Mouse (Mus musculus) B cell, adult 2 months (primary cell): ENCODE data around the gene Rasd1.

Experiments
- DNase-seq, 2 experiments: peaks; one replicate each; pipeline ENCODE4 v3.0.0; 2022

Rasd1 gene

GRCm38 (mm10) chr11:59964818-59965217 lies at the start of gene Rasd1:
TSS of gene Rasd1 (minus strand) at chr11:59964944.
- DNase-seq = peak; percentile 79 to 80

- DNase-seq = no peak
These were observed 46.8 kb upstream of the Rasd1 start for GRCm38 (mm10) chr11:60011516-60011915.

DNA sequence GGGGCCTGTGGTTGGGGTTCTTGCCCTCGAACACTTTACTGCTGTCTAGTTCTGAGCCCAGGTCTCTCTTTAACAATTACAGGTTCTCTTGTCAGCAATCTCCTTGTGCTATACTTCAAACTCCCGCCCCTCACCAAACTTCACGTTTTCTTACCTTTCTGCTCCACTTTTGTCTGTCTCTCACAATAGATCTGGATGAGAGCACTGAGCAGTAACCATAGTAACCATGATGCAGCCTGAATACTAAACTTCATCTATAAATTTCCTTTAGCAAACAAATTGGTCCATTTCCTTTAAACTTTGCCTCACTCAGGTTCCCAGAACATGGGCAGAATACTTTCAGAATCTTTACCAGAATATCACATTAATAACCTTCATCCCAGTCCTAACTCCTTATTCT lies 44.7 kb upstream of the Rasd1 start:
- no peak for DNase-seq

GRCm38 (mm10) chr11:60005866-60006265 lies 41.1 kb upstream of the Rasd1 start:
- DNase-seq = no peak

DNA sequence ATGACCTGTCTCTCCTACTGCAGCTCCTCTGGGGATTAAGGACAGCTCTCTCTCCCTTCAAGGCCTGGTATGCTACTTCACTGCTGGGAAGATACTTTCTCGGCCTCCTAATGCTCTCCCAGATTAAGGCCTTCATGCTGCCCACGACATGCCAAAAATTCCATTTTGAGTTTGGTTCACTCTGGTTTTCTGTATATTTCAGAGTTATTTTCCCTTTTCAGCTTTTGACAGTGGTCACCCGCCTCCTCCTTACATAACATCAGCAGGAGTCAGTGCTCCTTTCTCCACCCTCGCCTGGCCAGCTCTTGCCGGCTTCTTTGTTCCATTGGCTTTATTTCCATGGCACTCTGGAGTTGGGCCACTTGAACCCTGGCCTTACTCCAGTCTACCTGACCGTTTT lies 40.0 kb upstream of the Rasd1 start:
- DNase-seq = no peak

- no peak for DNase-seq
These were observed 39.1 kb upstream of the Rasd1 start for GRCm38 (mm10) chr11:60003811-60004210.

DNA sequence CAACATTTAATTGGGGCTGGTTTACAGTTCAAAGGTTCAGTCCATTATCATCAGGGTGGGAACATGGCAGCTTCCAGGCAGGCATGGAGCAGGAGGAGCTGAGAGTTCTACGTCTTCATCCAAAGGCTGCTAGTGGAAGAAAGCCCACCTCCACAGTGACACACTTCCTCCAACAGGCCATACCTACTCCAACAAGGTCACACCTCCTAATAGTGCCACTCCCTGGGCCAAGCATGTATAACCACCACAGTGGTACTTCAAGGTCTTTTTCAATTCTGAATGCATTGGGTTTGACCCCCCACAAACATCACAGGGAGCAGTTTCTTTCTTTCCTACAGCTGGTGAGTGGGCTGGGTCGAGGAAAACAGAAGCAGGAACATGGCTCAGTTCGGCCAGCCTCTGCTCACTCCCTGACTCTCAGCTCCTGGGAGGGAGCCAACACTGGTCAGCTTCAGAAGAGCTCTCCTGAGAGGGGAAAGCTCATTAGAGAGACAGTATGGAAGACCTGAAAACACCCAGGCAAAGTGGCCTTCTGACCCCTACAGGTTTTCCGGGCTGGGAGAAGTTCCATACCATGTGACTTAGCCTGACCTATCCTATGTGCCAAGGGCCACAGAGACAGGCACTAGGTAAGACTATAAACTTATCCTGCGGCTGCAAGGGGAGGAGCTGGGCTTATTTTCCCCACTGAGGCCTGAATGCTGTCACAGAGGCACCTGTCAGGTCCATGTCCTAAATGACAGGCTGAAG lies 36.7 kb upstream of the Rasd1 start:
- DNase-seq = no peak

DNA sequence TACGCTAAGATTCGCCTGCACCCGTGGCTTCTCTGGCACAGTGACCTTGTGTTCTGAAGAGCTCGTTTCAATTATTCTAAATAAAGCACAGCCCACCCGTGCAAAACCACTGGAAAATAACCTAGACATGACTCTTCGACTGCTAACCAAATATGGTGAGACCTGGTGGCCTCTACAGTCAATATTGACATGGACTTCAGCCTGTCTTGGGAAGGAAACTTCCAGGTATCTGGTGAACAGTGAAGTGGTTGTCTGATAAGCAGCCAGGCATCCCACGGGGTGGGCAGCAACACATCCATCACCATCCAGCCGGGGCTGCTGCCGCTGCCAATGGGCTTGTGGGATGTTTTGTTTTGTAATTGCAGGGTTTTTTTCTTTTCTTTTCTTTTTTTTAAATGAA lies 29.6 kb upstream of the Rasd1 start:
- DNase-seq = no peak

DNA sequence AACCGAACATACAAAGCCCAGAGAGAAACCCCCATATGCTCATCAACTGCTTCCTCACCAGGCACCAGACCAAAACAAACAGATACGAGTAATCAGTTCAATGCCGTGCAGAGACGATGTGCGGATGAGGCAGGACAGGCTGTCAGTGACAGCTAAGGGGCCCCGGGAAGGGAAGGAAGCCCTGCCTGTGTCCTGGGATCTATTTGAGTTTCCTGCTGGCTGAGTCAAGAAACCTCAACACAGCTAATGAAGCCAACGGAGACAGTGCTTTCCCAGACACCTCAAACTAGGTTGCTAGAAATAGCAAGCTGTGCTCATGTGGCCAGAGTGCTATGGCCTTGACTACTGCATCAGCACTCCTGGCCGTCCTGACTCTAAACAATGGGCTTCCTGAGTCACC lies 26.6 kb upstream of the Rasd1 start:
- no peak for DNase-seq

- DNase-seq = no peak
These were observed 24.7 kb upstream of the Rasd1 start for GRCm38 (mm10) chr11:59989406-59989805.

- DNase-seq = no peak
These were observed 13.1 kb upstream of the Rasd1 start for GRCm38 (mm10) chr11:59977831-59978230.

- DNase-seq = no peak
These were observed 10.5 kb upstream of the Rasd1 start for GRCm38 (mm10) chr11:59975241-59975640.

DNA sequence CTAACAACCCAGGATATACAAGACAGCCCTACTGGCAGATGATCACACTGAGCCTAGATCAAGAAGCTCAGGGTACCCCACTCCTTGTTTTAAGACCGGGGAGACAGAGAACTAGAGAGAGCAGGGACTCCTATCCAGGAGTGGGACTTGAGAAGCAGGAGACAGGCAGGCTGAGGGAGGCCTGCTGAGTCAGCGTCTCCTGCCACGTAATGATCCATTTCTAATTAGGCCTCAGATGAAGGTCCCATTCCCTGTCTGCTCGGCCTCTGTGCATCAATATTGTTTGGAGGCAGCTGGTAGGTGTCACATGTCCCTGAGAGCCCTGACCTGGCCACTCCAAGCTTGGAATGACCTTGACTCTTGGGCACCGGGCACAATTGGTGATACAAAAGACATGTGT lies 8.6 kb upstream of the Rasd1 start:
- DNase-seq = no peak

- DNase-seq = no peak
These were observed 6.9 kb upstream of the Rasd1 start for GRCm38 (mm10) chr11:59971691-59972090.

DNA sequence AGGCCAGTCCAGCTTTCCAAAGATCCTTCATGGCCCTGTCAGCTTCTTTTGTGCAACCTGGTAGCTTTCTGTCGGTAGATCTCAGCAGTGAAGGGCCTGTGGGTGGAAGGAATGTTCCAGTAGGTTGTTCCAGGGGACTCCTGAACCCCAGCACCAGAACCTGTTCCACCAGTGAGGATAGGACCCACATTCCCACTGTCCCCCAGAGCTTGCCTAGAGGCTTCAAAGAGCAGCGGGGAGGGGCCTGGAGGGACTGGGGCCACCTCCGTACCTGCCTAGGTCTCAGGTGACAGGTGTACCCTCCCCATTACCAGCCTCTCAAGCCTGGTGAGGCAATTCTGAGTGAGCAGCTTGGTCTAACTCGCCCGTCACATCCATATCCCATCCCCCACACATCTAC lies 6.0 kb upstream of the Rasd1 start:
- DNase-seq = no peak

- no peak for DNase-seq
These were observed 3.0 kb upstream of the Rasd1 start for GRCm38 (mm10) chr11:59967765-59968164.

DNA sequence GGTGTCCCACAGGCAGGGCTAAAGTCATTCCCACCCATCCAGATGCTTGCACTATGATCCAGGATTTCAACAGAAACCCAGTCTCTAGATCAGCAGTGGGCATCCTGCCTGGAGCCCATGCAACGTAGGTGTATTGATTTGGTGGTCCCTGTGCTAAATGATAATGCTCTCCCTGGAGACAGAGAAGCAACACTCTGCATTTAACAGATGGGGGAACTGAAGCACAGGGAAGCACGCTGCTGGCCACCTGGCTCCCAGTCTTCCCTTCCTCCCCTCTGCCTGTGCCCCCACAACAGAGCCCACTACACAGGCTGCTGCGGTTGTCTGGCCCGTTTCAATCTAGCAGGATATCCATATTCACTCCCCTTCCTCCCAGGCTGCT lies 1.3 kb upstream of the Rasd1 start:
- DNase-seq = no peak

DNA sequence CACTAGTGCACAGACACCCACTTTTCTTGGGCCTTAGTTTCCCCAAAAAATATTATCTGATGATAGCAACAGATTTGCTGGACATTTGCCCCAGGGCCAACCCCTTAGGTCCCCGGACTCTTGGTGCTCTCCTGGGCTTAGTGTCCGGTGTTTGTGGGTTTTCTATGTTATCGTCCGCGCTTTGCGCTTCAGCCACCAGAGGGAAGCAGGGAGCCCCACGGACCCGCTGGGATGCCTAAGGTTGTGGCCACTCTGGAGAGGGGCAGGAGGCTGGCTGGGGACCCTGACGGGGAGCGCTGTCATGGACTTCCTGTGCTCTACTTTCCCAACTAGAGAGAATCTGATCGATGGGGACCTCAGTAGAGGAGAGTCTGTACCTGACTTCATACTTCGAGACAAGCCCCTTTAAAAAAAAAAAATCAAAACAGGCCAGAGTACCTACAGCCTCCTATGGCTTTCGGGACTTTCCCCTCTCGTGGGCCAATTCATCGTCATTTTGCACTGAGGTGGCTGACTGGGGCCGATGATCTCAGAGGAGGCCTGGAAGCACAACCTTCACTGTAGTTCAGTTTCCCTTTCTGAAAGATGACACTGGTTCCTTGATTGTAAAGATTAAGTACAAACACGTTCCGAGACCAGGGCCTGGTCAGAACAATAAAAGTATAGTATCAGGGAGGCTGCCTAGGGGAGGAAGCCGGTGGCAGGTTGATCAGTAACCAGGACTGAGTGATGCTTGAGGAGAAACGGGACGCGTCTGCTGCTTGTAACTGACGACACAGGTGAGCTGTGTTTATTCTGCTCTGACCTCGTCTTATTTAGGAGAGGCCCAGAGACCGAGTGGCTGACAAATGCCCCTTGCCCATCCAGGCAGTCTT lies 720 bp upstream of the Rasd1 start:
- peak; percentile 76 to 79 for DNase-seq

- DNase-seq = peak; percentile 36 to 43
These were observed 483 bp downstream of the Rasd1 start for GRCm38 (mm10) chr11:59964163-59964758.

GRCm38 (mm10) chr11:59963364-59964162 lies 1.2 kb downstream of the Rasd1 start:
- DNase-seq = peak; percentile 19 to 22

DNA sequence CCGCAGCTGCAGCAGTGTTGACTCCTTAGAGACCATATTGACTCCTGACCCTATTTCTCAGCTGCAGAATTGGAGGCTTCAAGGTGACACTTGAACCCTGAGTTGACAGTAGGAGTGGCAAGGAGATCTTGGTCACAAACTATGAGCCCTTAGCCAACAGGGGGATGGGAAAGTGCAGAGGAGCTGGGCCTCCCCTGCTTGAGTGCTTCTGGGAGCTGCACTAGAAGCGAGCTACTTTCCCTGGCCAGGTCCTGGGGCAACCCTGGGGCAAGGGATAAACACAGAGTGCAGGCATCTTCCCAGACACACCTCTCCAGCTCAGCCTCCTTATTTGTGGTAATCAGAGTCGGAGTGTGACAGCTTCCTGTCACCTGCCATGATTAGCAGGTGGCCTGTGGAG lies 2.2 kb downstream of the Rasd1 start:
- no peak for DNase-seq

DNA sequence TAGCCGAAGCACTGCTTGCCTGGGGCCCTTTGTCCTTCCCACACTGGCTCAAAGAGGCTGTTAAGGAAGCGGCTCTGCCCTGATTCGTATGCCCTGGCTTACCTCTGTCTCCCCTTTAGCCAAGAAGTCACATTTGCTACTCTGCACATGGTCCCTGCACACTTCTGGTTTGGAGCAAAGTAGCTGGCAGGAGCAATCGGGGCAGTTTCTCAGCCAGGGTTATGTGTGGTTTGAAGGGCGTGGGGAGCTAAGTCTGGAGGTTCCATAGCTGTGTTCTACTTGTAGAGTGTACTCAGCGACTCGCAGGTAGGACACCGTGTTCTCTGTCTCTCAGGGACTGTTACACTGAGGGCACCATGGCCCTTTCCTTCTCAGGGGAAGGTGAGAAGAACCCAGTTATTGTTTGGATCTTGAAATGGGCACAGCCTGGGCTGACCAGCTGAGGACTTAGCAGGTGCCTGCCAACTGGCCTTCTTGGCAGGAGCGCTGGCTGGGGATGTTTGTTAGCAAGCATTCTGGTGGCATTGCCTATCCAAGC lies 3.3 kb downstream of the Rasd1 start:
- no peak for DNase-seq
